Mouse (Mus musculus): ENCODE data around the gene Cfap43.

Gene Cfap43

GRCm38 (mm10) chr19:47900558-47900957 is 18.5 kb downstream of the Cfap43 start:
- TF ChIP-seq CTCF (conservative IDR thresholded peaks at IDR 0.05; ENCODE audit: low read length) = no peak
- no peak for TF ChIP-seq NANOG (IDR thresholded peaks at IDR 0.05; ENCODE audit: borderline replicate concordance, low read length)
- TF ChIP-seq POU5F1 (IDR thresholded peaks at IDR 0.05; ENCODE audit: borderline replicate concordance, low read length) = no peak
- Histone ChIP-seq H3K4me3 (replicated peaks; ENCODE audit: low read length) (no peak overlapping the region), H3K4me1 (replicated peaks; ENCODE audit: low read depth, low read length) (peaks cover 23% of the 10 kb centered on the region), H3K9me3 (ENCODE audit: low read length) (0 out of 2 replicates have a peak, but pooled peaks cover 8% of the 10 kb centered on the region), H3K36me3 (ENCODE audit: insufficient read depth, low read length) (no peaks in the 10 kb centered on the region), H3K27me3 (ENCODE audit: insufficient read depth, low read length) (peaks cover 26% of the 10 kb centered on the region; the same call in 1 of the 2 replicates)

- no peak overlapping the region for H3K4me3 ChIP-seq (replicated peaks; ENCODE audit: low read length)
- 0 out of 2 replicates have a peak, but pooled peaks cover 8% of the 10 kb centered on the region for H3K9me3 ChIP-seq (ENCODE audit: low read length)
- no peaks in the 10 kb centered on the region for H3K36me3 ChIP-seq (ENCODE audit: insufficient read depth, low read length)
- H3K27me3 ChIP-seq (ENCODE audit: insufficient read depth, low read length) = peaks cover 31% of the 10 kb centered on the region; the same call in 1 of the 2 replicates
- peaks cover 18% of the 10 kb centered on the region for H3K4me1 ChIP-seq (replicated peaks; ENCODE audit: low read depth, low read length)
- TF ChIP-seq CTCF (conservative IDR thresholded peaks at IDR 0.05; ENCODE audit: low read length) (peak; percentile 46), POU5F1 (IDR thresholded peaks at IDR 0.05; ENCODE audit: borderline replicate concordance, low read length) (no peak)
These were observed 19.1 kb downstream of the Cfap43 start for GRCm38 (mm10) chr19:47900012-47900411.

GRCm38 (mm10) chr19:47898472-47899079 is 20.5 kb downstream of the Cfap43 start:
- TF ChIP-seq CTCF (conservative IDR thresholded peaks at IDR 0.05; ENCODE audit: low read length) (no peak), POU5F1 (IDR thresholded peaks at IDR 0.05; ENCODE audit: borderline replicate concordance, low read length) (no peak), NANOG (IDR thresholded peaks at IDR 0.05; ENCODE audit: borderline replicate concordance, low read length) (no peak)
- Histone ChIP-seq H3K27me3 (ENCODE audit: insufficient read depth, low read length) (peaks cover 34% of the 10 kb centered on the region; the same call in 1 of the 2 replicates), H3K36me3 (ENCODE audit: insufficient read depth, low read length) (no peaks in the 10 kb centered on the region), H3K4me1 (replicated peaks; ENCODE audit: low read depth, low read length) (peaks cover 15% of the 10 kb centered on the region), H3K9me3 (ENCODE audit: low read length) (0 out of 2 replicates have a peak, but pooled peaks cover 8% of the 10 kb centered on the region), H3K4me3 (replicated peaks; ENCODE audit: low read length) (no peak overlapping the region)

GRCm38 (mm10) chr19:47893092-47893491 is 26.0 kb downstream of the Cfap43 start:
- Histone ChIP-seq H3K9me3 (ENCODE audit: low read length) (0 out of 2 replicates have a peak, but pooled peaks cover 8% of the 10 kb centered on the region), H3K36me3 (ENCODE audit: insufficient read depth, low read length) (no peaks in the 10 kb centered on the region), H3K4me1 (replicated peaks; ENCODE audit: low read depth, low read length) (peaks cover 8% of the 10 kb centered on the region), H3K4me3 (replicated peaks; ENCODE audit: low read length) (no peak overlapping the region), H3K27me3 (ENCODE audit: insufficient read depth, low read length) (peaks cover 22% of the 10 kb centered on the region; the same call in 1 of the 2 replicates)
- TF ChIP-seq POU5F1 (IDR thresholded peaks at IDR 0.05; ENCODE audit: borderline replicate concordance, low read length) (no peak), NANOG (IDR thresholded peaks at IDR 0.05; ENCODE audit: borderline replicate concordance, low read length) (no peak), CTCF (conservative IDR thresholded peaks at IDR 0.05; ENCODE audit: low read length) (no peak)

GRCm38 (mm10) chr19:47891562-47892312 is 27.4 kb downstream of the Cfap43 start:
- TF ChIP-seq CTCF (conservative IDR thresholded peaks at IDR 0.05; ENCODE audit: low read length) (no peak), POU5F1 (IDR thresholded peaks at IDR 0.05; ENCODE audit: borderline replicate concordance, low read length) (no peak), NANOG (IDR thresholded peaks at IDR 0.05; ENCODE audit: borderline replicate concordance, low read length) (no peak)
- Histone ChIP-seq H3K4me1 (replicated peaks; ENCODE audit: low read depth, low read length) (peaks cover 8% of the 10 kb centered on the region), H3K9me3 (ENCODE audit: low read length) (no peaks in the 10 kb centered on the region), H3K36me3 (ENCODE audit: insufficient read depth, low read length) (no peaks in the 10 kb centered on the region), H3K4me3 (replicated peaks; ENCODE audit: low read length) (no peak overlapping the region), H3K27me3 (ENCODE audit: insufficient read depth, low read length) (peaks cover 16% of the 10 kb centered on the region; the same call in 1 of the 2 replicates)

- TF ChIP-seq CTCF (conservative IDR thresholded peaks at IDR 0.05; ENCODE audit: low read length) = no peak
- TF ChIP-seq NANOG (IDR thresholded peaks at IDR 0.05; ENCODE audit: borderline replicate concordance, low read length) = no peak
- no peak for TF ChIP-seq POU5F1 (IDR thresholded peaks at IDR 0.05; ENCODE audit: borderline replicate concordance, low read length)
- no peak overlapping the region for H3K4me3 ChIP-seq (replicated peaks; ENCODE audit: low read length)
- H3K4me1 ChIP-seq (replicated peaks; ENCODE audit: low read depth, low read length) = peaks cover 8% of the 10 kb centered on the region
- H3K36me3 ChIP-seq (ENCODE audit: insufficient read depth, low read length) = no peaks in the 10 kb centered on the region
- H3K9me3 ChIP-seq (ENCODE audit: low read length) = no peaks in the 10 kb centered on the region
- peaks cover 9% of the 10 kb centered on the region; the same call in 1 of the 2 replicates for H3K27me3 ChIP-seq (ENCODE audit: insufficient read depth, low read length)
These were observed 28.5 kb downstream of the Cfap43 start for GRCm38 (mm10) chr19:47890489-47891130.

- H3K36me3 ChIP-seq (ENCODE audit: insufficient read depth, low read length) = no peaks in the 10 kb centered on the region
- no peaks in the 10 kb centered on the region for H3K27me3 ChIP-seq (ENCODE audit: insufficient read depth, low read length)
- H3K4me3 ChIP-seq (replicated peaks; ENCODE audit: low read length) = no peak overlapping the region
- peaks cover 8% of the 10 kb centered on the region for H3K4me1 ChIP-seq (replicated peaks; ENCODE audit: low read depth, low read length)
- TF ChIP-seq POU5F1 (IDR thresholded peaks at IDR 0.05; ENCODE audit: borderline replicate concordance, low read length) (no peak), CTCF (conservative IDR thresholded peaks at IDR 0.05; ENCODE audit: low read length) (no peak), NANOG (IDR thresholded peaks at IDR 0.05; ENCODE audit: borderline replicate concordance, low read length) (no peak)
- H3K9me3 ChIP-seq (ENCODE audit: low read length) = no peaks in the 10 kb centered on the region
These were observed 31.1 kb downstream of the Cfap43 start for GRCm38 (mm10) chr19:47888037-47888436.

GRCm38 (mm10) chr19:47887417-47887816 is 31.7 kb downstream of the Cfap43 start:
- H3K27me3 ChIP-seq (ENCODE audit: insufficient read depth, low read length) = no peaks in the 10 kb centered on the region
- H3K36me3 ChIP-seq (ENCODE audit: insufficient read depth, low read length) = no peaks in the 10 kb centered on the region
- H3K4me3 ChIP-seq (replicated peaks; ENCODE audit: low read length) = no peak overlapping the region
- no peaks in the 10 kb centered on the region for H3K9me3 ChIP-seq (ENCODE audit: low read length)
- H3K4me1 ChIP-seq (replicated peaks; ENCODE audit: low read depth, low read length) = peaks cover 2% of the 10 kb centered on the region
- TF ChIP-seq CTCF (conservative IDR thresholded peaks at IDR 0.05; ENCODE audit: low read length) (no peak), NANOG (IDR thresholded peaks at IDR 0.05; ENCODE audit: borderline replicate concordance, low read length) (no peak), POU5F1 (IDR thresholded peaks at IDR 0.05; ENCODE audit: borderline replicate concordance, low read length) (no peak)

All from E14TG2a.4 (cell line).